Mouse (Mus musculus) right cerebral cortex, adult 18-20 months (tissue): ENCODE data around the gene Hmx3.

Experiments used
- DNase-seq: peaks from one replicate; pipeline ENCODE4 v3.0.0; 2022; ENCODE audit warnings: mixed read lengths

Hmx3 gene

GRCm38 (mm10) chr7:131556541-131557271 is 14.0 kb downstream of the Hmx3 start:
- DNase-seq: no peak

DNA sequence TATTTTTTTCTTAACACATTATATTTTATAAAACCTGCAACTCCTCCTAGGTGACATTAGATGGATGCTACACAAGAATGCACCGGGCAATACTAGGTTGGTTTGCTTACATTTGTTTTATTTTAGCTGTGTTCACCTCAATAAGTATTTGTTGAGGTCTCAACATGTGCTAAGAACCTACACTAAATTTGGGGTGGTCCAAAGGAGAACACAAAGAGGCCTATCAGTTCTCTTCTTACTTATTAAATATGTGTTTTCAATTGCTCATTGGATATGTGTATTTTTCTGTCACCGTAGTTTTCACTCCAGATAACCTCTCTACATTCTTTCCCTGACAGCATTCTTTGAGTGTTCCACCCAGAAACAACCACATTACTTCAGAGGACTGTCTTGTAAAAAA is 15.1 kb downstream of the Hmx3 start:
- no peak for DNase-seq

GRCm38 (mm10) chr7:131559986-131560696 is 17.5 kb downstream of the Hmx3 start, which contains the start of gene Bub3:
Gene Bub3, plus strand, starts transcription at chr7:131560222.
- DNase-seq: peak; percentile 94

DNA sequence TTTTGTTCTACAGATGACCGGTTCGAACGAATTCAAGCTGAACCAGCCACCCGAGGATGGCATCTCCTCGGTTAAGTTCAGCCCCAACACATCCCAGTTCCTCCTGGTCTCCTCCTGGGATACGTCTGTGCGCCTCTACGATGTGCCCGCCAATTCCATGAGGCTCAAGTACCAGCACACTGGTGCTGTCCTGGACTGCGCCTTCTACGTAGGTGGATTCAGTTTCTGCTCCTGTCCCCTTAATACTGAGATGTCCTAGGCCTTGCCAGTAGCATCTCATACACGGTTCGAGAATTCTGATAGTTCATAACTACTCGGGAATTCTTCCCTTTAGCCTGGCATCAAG is 18.0 kb downstream of the Hmx3 start:
- DNase-seq: no peak

GRCm38 (mm10) chr7:131575246-131575645 is 32.6 kb downstream of the Hmx3 start:
- no peak for DNase-seq

DNA sequence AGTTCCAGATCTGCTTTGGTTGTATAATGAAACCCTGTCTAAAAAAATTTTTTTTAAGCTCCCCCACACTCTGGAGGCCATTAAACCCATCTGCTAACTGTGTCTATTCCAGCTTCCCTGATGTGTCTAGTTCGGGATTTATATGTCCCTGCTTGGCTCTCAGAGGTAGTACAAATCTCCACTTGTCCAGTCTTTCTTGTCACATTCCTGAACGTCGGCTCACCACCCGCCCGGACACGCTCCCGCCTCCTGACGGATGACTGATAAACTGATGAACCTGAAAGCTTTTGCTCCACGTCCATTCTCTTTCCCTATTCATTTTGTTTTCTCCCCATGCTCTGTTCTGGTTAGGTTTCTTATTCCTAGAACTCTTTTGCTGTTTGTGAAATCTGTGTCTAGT is 39.5 kb downstream of the Hmx3 start:
- DNase-seq: no peak

DNA sequence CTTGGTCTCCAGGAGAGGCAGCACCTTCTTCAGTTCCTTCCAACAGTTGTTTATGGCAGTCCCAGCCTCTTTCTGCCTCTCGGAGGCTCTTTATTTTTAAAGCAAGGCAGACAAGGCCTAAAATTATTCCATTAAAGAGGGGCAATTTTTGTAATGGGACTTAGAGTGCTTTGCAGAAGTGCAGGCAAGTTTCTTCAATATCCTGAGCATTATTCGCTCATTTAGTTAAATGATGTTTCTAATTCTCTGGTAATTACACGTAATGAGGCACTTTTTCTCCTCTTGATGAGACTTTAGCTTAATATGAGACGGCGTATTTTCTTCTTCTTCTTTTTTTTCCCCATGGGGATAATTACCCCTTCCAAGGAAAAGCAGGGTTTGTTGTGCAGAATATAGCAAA is 42.9 kb downstream of the Hmx3 start:
- no peak for DNase-seq
